Mouse (Mus musculus): Measurements from ENCODE around the gene Vmn2r63. TPM values are rescaled to one million over a fixed set of nuclear protein-coding genes. Genes with fewer than 3 reads are reported as not detected.
"Not testable (repeated sequence)": the region's sequence is repeated elsewhere in the genome, so short reads cannot be mapped to it uniquely, and the experiment has no call there.

Vmn2r63 gene
- polyA plus RNA-seq (2016; fragmentation: Nextera tagmentation; extraction: Ambion mirVana), result not detected in 2 replicates

DNA sequence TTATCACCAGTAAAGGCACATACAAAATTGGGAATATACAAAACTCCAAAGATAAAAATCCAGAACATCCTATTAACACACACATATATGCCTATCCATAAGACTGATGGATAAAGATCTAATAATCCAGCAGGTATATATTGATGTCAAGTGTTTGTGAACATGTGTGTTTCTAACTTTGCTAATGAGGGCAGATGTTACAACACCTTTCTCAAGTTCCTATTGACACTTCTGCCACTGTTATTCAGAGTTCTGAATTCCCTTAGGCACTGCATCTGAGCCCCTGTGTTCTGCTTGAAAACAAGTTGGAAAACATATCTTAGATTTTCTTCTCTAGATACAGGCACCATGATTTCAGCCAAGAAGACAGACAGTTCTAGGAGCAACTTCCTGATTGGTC, at the start of gene Vmn2r63:
Gene Vmn2r63 (minus strand): TSS at position 101 of the 400 bp plus-strand sequence.
- H3K27ac ChIP-seq; H3K27me3 ChIP-seq (ENCODE audit: insufficient read depth, poor library complexity, severe bottlenecking); H3K4me1 ChIP-seq (replicated peaks); DNase-seq (ENCODE audit: low spot score); H3K4me3 ChIP-seq; H3K36me3 ChIP-seq: not testable (repeated sequence)
- peaks cover 11% of the 10 kb centered on the region for H3K9me3 ChIP-seq

DNA sequence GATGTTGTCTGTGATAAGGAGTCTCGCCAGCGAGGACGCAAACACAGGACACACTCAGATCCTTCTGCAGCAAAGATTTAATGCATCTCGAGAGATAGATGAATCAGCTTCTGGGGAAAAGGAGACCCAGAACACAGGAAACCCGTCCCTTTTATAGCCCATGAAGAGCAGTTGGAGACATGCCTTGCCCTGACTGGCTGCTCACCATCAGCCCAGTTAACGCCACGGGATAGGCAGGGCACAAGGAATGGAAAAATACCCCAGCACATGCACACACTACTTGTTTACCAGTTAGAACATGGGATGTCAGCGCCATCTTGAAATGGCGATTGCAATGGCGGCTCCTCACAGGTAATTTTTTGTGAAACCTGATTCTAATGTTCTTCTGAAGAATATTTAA, 47.1 kb upstream of the Vmn2r63 start:
- H3K27ac ChIP-seq, result no peak overlapping the region
- H3K27me3 ChIP-seq (ENCODE audit: insufficient read depth, poor library complexity, severe bottlenecking), result no peaks in the 10 kb centered on the region
- no peaks in the 10 kb centered on the region for H3K36me3 ChIP-seq
- H3K9me3 ChIP-seq, result peaks cover 89% of the 10 kb centered on the region
- 91% methylated on average over 10 of the region's 10 CpGs for WGBS
- no peaks in the 10 kb centered on the region for H3K4me1 ChIP-seq (replicated peaks)
- DNase-seq (ENCODE audit: low spot score), result no peak
- no peak overlapping the region for H3K4me3 ChIP-seq

DNA sequence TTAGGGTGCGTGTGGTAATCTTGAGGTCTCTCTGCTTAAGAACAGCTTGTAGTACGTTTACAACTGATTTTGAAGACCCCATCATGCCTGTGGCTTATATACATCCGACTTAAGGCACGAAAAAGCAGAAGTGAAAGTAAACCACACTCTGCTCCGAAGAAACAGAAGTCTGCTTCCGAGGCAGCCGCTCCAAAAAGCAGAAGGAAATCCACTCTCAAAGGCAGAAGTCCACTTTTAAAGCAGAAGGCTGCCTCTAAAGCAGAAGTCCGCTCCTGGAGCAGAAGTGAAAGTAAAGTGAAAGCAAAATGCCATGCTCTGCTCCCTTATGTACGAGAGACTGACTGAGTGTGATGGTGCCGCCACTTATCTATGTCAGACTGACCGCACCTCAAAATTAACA, 46.5 kb upstream of the Vmn2r63 start:
- no peak for DNase-seq (ENCODE audit: low spot score)
- peaks cover 91% of the 10 kb centered on the region for H3K9me3 ChIP-seq

DNA sequence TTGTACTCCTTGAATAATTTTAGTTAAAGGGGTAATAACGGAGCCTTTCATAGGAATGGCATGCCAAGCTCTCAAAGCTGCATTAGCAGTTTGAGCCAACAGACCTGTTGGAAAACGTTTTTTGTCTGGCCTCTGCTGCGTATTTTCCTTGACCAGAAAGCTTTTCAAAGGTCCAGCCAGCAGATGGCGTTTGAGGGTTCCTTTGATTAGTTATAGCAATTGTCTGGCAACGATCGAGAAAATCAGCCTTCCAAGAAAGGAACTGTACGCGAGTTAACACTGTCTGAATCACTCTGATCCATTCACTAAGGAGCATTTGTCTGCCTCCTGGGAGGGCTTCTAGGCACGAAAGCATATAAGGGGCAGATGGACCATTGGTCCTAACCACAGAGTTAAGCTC, 31.6 kb upstream of the Vmn2r63 start:
- Histone ChIP-seq H3K9me3 (peaks cover 76% of the 10 kb centered on the region), H3K27ac (no peak overlapping the region), H3K27me3 (ENCODE audit: insufficient read depth, poor library complexity, severe bottlenecking) (no peaks in the 10 kb centered on the region), H3K4me1 (replicated peaks) (no peaks in the 10 kb centered on the region), H3K4me3 (no peak overlapping the region), H3K36me3 (no peaks in the 10 kb centered on the region)
- 68% methylated on average over 9 of the region's 9 CpGs for WGBS
- no peak for DNase-seq (ENCODE audit: low spot score)

More for the DNA sequence above, 46.5 kb upstream of the Vmn2r63 start:
- H3K4me1 ChIP-seq (replicated peaks), result no peaks in the 10 kb centered on the region
- no peak overlapping the region for H3K27ac ChIP-seq
- H3K36me3 ChIP-seq, result no peaks in the 10 kb centered on the region
- no peak overlapping the region for H3K4me3 ChIP-seq
- no peaks in the 10 kb centered on the region for H3K27me3 ChIP-seq (ENCODE audit: insufficient read depth, poor library complexity, severe bottlenecking)
- 87% methylated on average over 11 of the region's 11 CpGs for WGBS

DNA sequence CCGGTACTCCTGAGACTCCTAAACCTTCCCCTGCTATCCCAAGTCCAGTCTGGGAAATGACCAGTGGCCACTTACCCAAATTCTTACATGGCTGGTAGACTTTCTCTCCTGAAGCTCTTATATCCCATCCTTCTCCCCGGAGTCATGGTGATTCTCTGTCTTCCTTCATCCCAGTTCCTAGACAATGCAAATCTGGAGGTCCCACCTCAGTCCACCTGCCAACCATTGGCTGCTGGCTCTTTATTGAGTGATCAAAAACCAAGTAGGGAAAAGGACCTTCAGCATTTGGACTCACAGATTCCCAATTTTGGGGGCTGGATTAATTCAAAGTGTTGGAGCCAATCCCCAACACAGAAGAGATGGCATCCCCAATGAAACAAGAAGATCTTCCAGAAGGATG, 35.6 kb downstream of the Vmn2r63 start:
- WGBS, result 95% methylated on average over 2 of the region's 2 CpGs
- peaks cover 58% of the 10 kb centered on the region for H3K9me3 ChIP-seq

DNA sequence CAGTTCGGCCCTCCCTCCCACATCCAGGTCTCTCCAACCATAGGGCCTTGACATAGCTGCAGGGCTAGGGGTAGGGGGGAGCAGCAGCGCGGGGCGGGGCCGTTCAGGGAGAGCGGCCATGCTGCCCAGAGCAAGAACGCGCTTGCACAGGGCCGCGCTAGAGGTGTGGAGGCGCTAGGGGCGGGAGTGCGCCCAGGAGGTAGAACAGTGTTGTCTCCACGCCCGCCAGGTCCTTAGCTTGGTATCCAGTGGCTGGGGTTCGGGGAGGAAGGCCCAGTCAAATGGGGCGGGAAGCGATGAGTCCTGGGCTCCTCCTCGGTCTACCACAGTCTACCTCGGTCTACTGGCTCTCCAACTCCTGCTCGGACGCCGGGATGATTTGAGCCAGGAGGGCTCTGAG, 55.5 kb downstream of the Vmn2r63 start:
- no peak for DNase-seq (ENCODE audit: low spot score)
- H3K27ac ChIP-seq, result no peak overlapping the region
- H3K4me1 ChIP-seq (replicated peaks), result no peaks in the 10 kb centered on the region
- 47% methylated on average over 23 of the region's 23 CpGs for WGBS
- no peaks in the 10 kb centered on the region for H3K36me3 ChIP-seq
- H3K9me3 ChIP-seq, result peaks cover 34% of the 10 kb centered on the region
- H3K27me3 ChIP-seq (ENCODE audit: insufficient read depth, poor library complexity, severe bottlenecking), result no peaks in the 10 kb centered on the region
- H3K4me3 ChIP-seq, result no peak overlapping the region

More for the DNA sequence above, 35.6 kb downstream of the Vmn2r63 start:
- not testable (repeated sequence) for H3K27me3 ChIP-seq (ENCODE audit: insufficient read depth, poor library complexity, severe bottlenecking); H3K4me3 ChIP-seq; DNase-seq (ENCODE audit: low spot score); H3K36me3 ChIP-seq; H3K27ac ChIP-seq; H3K4me1 ChIP-seq (replicated peaks)

DNA sequence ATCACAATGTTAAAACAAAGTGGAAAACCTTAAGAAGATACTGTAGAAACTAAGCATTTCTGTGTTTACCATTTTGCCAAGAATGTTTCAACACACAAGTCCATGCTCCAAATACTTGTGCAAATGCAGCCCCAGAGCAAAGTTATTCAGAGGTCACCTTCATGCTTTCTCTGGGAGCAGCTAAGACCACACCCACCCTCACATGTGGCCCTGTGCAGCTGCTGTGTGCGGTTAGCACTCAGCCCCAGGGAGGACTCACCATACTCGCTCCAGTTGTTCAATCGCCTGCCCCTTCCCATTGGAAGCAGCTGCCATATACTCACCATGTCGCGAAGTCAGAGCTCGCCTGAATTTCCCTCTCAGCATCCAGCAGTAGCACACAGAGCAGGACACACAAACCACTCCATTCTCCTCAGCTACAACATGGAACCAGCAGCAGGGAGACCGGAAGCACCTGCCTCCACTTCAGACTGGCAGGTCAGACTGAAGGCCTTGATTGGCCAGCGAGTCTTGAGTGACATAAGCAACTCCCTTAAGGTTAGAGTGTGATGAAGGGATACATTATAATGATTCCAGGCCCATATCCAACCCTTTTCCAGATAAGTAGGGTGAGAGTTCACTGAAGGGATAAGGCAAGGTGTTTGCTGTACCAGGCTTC, 66.7 kb downstream of the Vmn2r63 start, which contains the start of gene Gm2381:
Gene Gm2381 (minus strand): TSS at position 434 of the 658 bp plus-strand sequence.
- H3K27ac ChIP-seq; H3K4me3 ChIP-seq; H3K4me1 ChIP-seq (replicated peaks); H3K27me3 ChIP-seq (ENCODE audit: insufficient read depth, poor library complexity, severe bottlenecking); DNase-seq (ENCODE audit: low spot score); H3K36me3 ChIP-seq: not testable (repeated sequence)
- 80% methylated on average over 8 of the region's 8 CpGs for WGBS
- H3K9me3 ChIP-seq, result peaks cover 21% of the 10 kb centered on the region

Other genes starting within 250 kb of the Vmn2r63 start
- gene Zfp975, start 241.1 kb downstream of the Vmn2r63 start, polyA plus RNA-seq (2016; fragmentation: Nextera tagmentation; extraction: Ambion mirVana), result 4.6 and 8.5 TPM in 2 replicates
- gene Gm17067, start 206.8 kb downstream of the Vmn2r63 start, polyA plus RNA-seq (2016; fragmentation: Nextera tagmentation; extraction: Ambion mirVana), result not detected in 2 replicates
- not detected in 2 replicates for gene Vmn2r62, start 140.3 kb downstream of the Vmn2r63 start, polyA plus RNA-seq (2016; fragmentation: Nextera tagmentation; extraction: Ambion mirVana)
- not detected in 2 replicates for gene Gm2381, start 66.6 kb downstream of the Vmn2r63 start, polyA plus RNA-seq (2016; fragmentation: Nextera tagmentation; extraction: Ambion mirVana)
- gene Gm9268, start 84.9 kb upstream of the Vmn2r63 start, polyA plus RNA-seq (2016; fragmentation: Nextera tagmentation; extraction: Ambion mirVana), result not detected in 2 replicates
- not detected in 2 replicates for gene Zfp936, start 180.4 kb upstream of the Vmn2r63 start, polyA plus RNA-seq (2016; fragmentation: Nextera tagmentation; extraction: Ambion mirVana)

Data from hindbrain, embryonic 10.5 days (tissue).